Mouse (Mus musculus) MEL (cell line): ENCODE measurements around the gene Nme4.

ENCODE experiments used
- CHD1 ChIP-seq: IDR thresholded peaks from 2 replicates; pipeline ENCODE4 v1.6.1; 2012; ENCODE audit warnings: low read depth, mild to moderate bottlenecking, inconsistent platforms, low read length, improper control_type of control experiment
- CTCF ChIP-seq, 3 experiments: IDR thresholded peaks in 2 of 3; conservative IDR thresholded peaks in 1 of 3; 2 replicates each; pipeline ENCODE4 v1.5.1; 2011 to 2012; ENCODE audit warnings: low read length in 3 of 3, low read depth in 2 of 3, mild to moderate bottlenecking in 2 of 3, improper control_type of control experiment in 1 of 3, inconsistent platforms in 1 of 3, mixed read lengths in 1 of 3, moderate library complexity in 1 of 3; ENCODE audit not compliant: control insufficient read depth in 1 of 3, insufficient read depth in 1 of 3, poor library complexity in 1 of 3, severe bottlenecking in 1 of 3
- ETS1 ChIP-seq: IDR thresholded peaks from 2 replicates; pipeline ENCODE4 v1.6.1; 2012; ENCODE audit warnings: low read depth, mild to moderate bottlenecking, inconsistent platforms, low read length, improper control_type of control experiment, moderate library complexity
- KAT2A ChIP-seq: conservative IDR thresholded peaks from 2 replicates; pipeline ENCODE4 v1.6.1; 2012; ENCODE audit warnings: low read depth, low read length, improper control_type of control experiment, inconsistent platforms
- POLR2A ChIP-seq, 2 experiments: IDR thresholded peaks; 2 replicates each; pipeline ENCODE4 v1.6.1; 2011 to 2012; ENCODE audit warnings: low read length in 2 of 2, mild to moderate bottlenecking in 2 of 2, control low read depth in 1 of 2, improper control_type of control experiment in 1 of 2, low read depth in 1 of 2, moderate library complexity in 1 of 2; ENCODE audit not compliant: control insufficient read depth in 1 of 2, insufficient read depth in 1 of 2, poor library complexity in 1 of 2
- TCF12 ChIP-seq: IDR thresholded peaks from 2 replicates; pipeline ENCODE4 v1.6.1; 2014; ENCODE audit warnings: low read depth, mild to moderate bottlenecking, inconsistent platforms, low read length, improper control_type of control experiment, moderate library complexity
- UBTF ChIP-seq: IDR thresholded peaks from 2 replicates; pipeline ENCODE4 v1.6.1; 2012; ENCODE audit warnings: low read depth, mild to moderate bottlenecking, inconsistent platforms, low read length, improper control_type of control experiment, moderate library complexity, borderline replicate concordance; ENCODE audit not compliant: insufficient read depth
- ZKSCAN1 ChIP-seq: IDR thresholded peaks from 2 replicates; pipeline ENCODE4 v1.6.1; 2012; ENCODE audit warnings: low read depth, mild to moderate bottlenecking, inconsistent platforms, low read length, improper control_type of control experiment, moderate library complexity

DNA sequence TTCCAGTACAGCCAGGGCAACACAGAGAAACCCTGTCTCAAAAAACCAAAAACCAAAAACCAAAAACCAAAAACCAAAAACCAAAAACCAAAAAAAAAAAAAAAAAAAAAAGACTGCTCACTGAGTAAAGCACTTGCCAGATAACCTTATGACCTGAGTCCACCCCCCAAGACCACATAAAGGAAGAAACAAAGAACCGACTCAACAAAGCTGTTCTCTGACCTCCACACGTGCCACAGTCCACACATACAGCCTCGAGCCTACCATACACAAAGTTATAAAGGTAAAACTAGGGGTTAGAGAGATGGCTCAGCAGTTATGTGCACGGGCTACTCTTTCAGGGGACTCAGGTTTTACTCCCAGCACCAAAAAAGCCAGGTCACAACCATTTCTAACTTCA is 42.7 kb downstream of the Nme4 start:
- no peak for TF ChIP-seq POLR2A (IDR thresholded peaks at IDR 0.05; ENCODE audit: control insufficient read depth in 1 of 2, insufficient read depth in 1 of 2, low read depth in 1 of 2, low read length in 2 of 2, poor library complexity in 1 of 2)
- TF ChIP-seq CTCF (IDR thresholded peaks at IDR 0.05 in 2 of 3, conservative IDR thresholded peaks at IDR 0.05 in 1 of 3; ENCODE audit: control insufficient read depth in 1 of 3, insufficient read depth in 1 of 3, low read depth in 2 of 3, low read length in 3 of 3, poor library complexity in 1 of 3, severe bottlenecking in 1 of 3), result 0 out of 6 replicates have a peak, but pooled peaks of 1 of the 3 experiments have one; percentile 8
- no peak for TF ChIP-seq KAT2A
- no peak for TF ChIP-seq CHD1
- no peak for TF ChIP-seq TCF12
- no peak for TF ChIP-seq ETS1
- TF ChIP-seq ZKSCAN1, result no peak
- TF ChIP-seq UBTF, result no peak
